Mouse (Mus musculus): ENCODE measurements around the gene Csnk2a2. TPM values are rescaled to one million over a fixed set of nuclear protein-coding genes. Genes with fewer than 3 reads are reported as not detected.

The Csnk2a2 gene
- total RNA-seq, 2 experiments from 2014 or later, result 51.4 to 52.8 TPM

- peak in 1 of 2 experiments; percentile 15 for DNase-seq (ENCODE audit: low spot score in 2 of 2)
Measured at GRCm38 (mm10) chr8:95487800-95488697, 1.8 kb downstream of the Csnk2a2 start.

GRCm38 (mm10) chr8:95470008-95470407 is 19.8 kb downstream of the Csnk2a2 start:
- DNase-seq (ENCODE audit: low spot score in 2 of 2), result no peak

- DNase-seq (ENCODE audit: low spot score in 2 of 2), result no peak
Measured at GRCm38 (mm10) chr8:95468995-95469394, 20.8 kb downstream of the Csnk2a2 start.

- no peak for DNase-seq (ENCODE audit: low spot score in 2 of 2)
Measured at GRCm38 (mm10) chr8:95466543-95466942, 23.3 kb downstream of the Csnk2a2 start.

- DNase-seq (ENCODE audit: low spot score in 2 of 2), result no peak
Measured at GRCm38 (mm10) chr8:95452518-95452917, 37.3 kb downstream of the Csnk2a2 start.

- no peak for DNase-seq (ENCODE audit: low spot score in 2 of 2)
Measured at GRCm38 (mm10) chr8:95450271-95450670, 39.6 kb downstream of the Csnk2a2 start.

GRCm38 (mm10) chr8:95447661-95448060 is 42.2 kb downstream of the Csnk2a2 start:
- DNase-seq (ENCODE audit: low spot score in 2 of 2), result no peak

- no peak for DNase-seq (ENCODE audit: low spot score in 2 of 2)
Measured at GRCm38 (mm10) chr8:95445042-95445441, 44.8 kb downstream of the Csnk2a2 start.

- DNase-seq (ENCODE audit: low spot score in 2 of 2), result no peak
Measured at GRCm38 (mm10) chr8:95441491-95442039, 48.3 kb downstream of the Csnk2a2 start.

GRCm38 (mm10) chr8:95440168-95440709 is 49.6 kb downstream of the Csnk2a2 start:
- no peak for DNase-seq (ENCODE audit: low spot score in 2 of 2)

GRCm38 (mm10) chr8:95439421-95439820 is 50.4 kb downstream of the Csnk2a2 start:
- no peak for DNase-seq (ENCODE audit: low spot score in 2 of 2)

- no peak for DNase-seq (ENCODE audit: low spot score in 2 of 2)
Measured at GRCm38 (mm10) chr8:95437341-95437992, 52.4 kb downstream of the Csnk2a2 start.

- DNase-seq (ENCODE audit: low spot score in 2 of 2), result no peak
Measured at GRCm38 (mm10) chr8:95435930-95436329, 53.9 kb downstream of the Csnk2a2 start.

- DNase-seq (ENCODE audit: low spot score in 2 of 2), result no peak
Measured at GRCm38 (mm10) chr8:95435471-95435870, 54.4 kb downstream of the Csnk2a2 start.

- DNase-seq (ENCODE audit: low spot score in 2 of 2), result peak; percentile 98 to 99
Measured at GRCm38 (mm10) chr8:95434686-95435439, 55.0 kb downstream of the Csnk2a2 start, which contains the start of gene Cfap20. Gene Cfap20, minus strand, starts transcription at chr8:95434869.

- DNase-seq (ENCODE audit: low spot score in 2 of 2), result peak in 1 of 2 experiments; percentile 48
Measured at GRCm38 (mm10) chr8:95434233-95434632, 55.6 kb downstream of the Csnk2a2 start.

- DNase-seq (ENCODE audit: low spot score in 2 of 2), result no peak
Measured at GRCm38 (mm10) chr8:95433124-95433523, 56.7 kb downstream of the Csnk2a2 start.

- DNase-seq (ENCODE audit: low spot score in 2 of 2), result no peak
Measured at GRCm38 (mm10) chr8:95432471-95432870, 57.4 kb downstream of the Csnk2a2 start.

- DNase-seq (ENCODE audit: low spot score in 2 of 2), result peak in 1 of 2 experiments; percentile 48
Measured at GRCm38 (mm10) chr8:95429945-95430344, 59.9 kb downstream of the Csnk2a2 start.

- peak in 1 of 2 experiments; percentile 71 for DNase-seq (ENCODE audit: low spot score in 2 of 2)
Measured at GRCm38 (mm10) chr8:95427594-95428535, 62.0 kb downstream of the Csnk2a2 start.
